Mouse (Mus musculus): ENCODE results near the gene Tmem107. TPM values are rescaled to one million over a fixed set of nuclear protein-coding genes. Genes with fewer than 3 reads are reported as not detected.

The Tmem107 gene
- polyA plus RNA-seq, 1 experiment, result 31.1 TPM

GRCm38 (mm10) chr11:69094697-69095429, 24.3 kb downstream of the Tmem107 start, which contains the start of gene Per1:
Gene Per1 (plus strand): TSS chr11:69095217.
- DNase-seq, result peak; percentile 98
- H3K4me3 ChIP-seq (ENCODE audit: control insufficient read depth, insufficient read depth, low read length), result peak within 1 kb of the TSS; percentile 51
- WGBS, result under 1% methylated on average over 37 of the region's 37 CpGs
- peaks cover 46% of the 10 kb centered on the region for H3K4me1 ChIP-seq (replicated peaks; ENCODE audit: control insufficient read depth, insufficient read depth, low read length)
- H3K27me3 ChIP-seq (ENCODE audit: control insufficient read depth, insufficient read depth, low read length), result no peaks in the 10 kb centered on the region
- H3K27ac ChIP-seq (ENCODE audit: control insufficient read depth, insufficient read depth, low read length), result peak within 1 kb of the TSS; percentile 90
- peak; percentile 78; the same call in 1 of the 2 replicates for TF ChIP-seq POLR2A (IDR thresholded peaks at IDR 0.05; ENCODE audit: control insufficient read depth, extremely low read depth, insufficient read depth, low read length, poor library complexity)
- TF ChIP-seq CTCF (IDR thresholded peaks at IDR 0.05; ENCODE audit: borderline replicate concordance, control insufficient read depth, extremely low read depth, insufficient read depth, low read length, poor library complexity), result no peak
- H3K36me3 ChIP-seq (ENCODE audit: control insufficient read depth, insufficient read depth, low read length), result peaks cover 2% of the 10 kb centered on the region

GRCm38 (mm10) chr11:69095511-69096231, 25.1 kb downstream of the Tmem107 start:
- peak; percentile 49 for DNase-seq
- H3K36me3 ChIP-seq (ENCODE audit: control insufficient read depth, insufficient read depth, low read length), result no peaks in the 10 kb centered on the region

GRCm38 (mm10) chr11:69096360-69096986, 25.9 kb downstream of the Tmem107 start:
- TF ChIP-seq CTCF (IDR thresholded peaks at IDR 0.05; ENCODE audit: borderline replicate concordance, control insufficient read depth, extremely low read depth, insufficient read depth, low read length, poor library complexity), result no peak
- TF ChIP-seq POLR2A (IDR thresholded peaks at IDR 0.05; ENCODE audit: control insufficient read depth, extremely low read depth, insufficient read depth, low read length, poor library complexity), result no peak
- 20% methylated on average over 9 of the region's 9 CpGs for WGBS
- no peak for DNase-seq
- Histone ChIP-seq H3K36me3 (ENCODE audit: control insufficient read depth, insufficient read depth, low read length) (peaks cover 3% of the 10 kb centered on the region; the same call in 1 of the 2 replicates), H3K4me1 (replicated peaks; ENCODE audit: control insufficient read depth, insufficient read depth, low read length) (peaks cover 52% of the 10 kb centered on the region), H3K27ac (ENCODE audit: control insufficient read depth, insufficient read depth, low read length) (peak overlapping the region; percentile 49; the same call in 1 of the 2 replicates), H3K27me3 (ENCODE audit: control insufficient read depth, insufficient read depth, low read length) (no peaks in the 10 kb centered on the region), H3K4me3 (ENCODE audit: control insufficient read depth, insufficient read depth, low read length) (peak overlapping the region; percentile 43)

More at GRCm38 (mm10) chr11:69095511-69096231, 25.1 kb downstream of the Tmem107 start:
- 2% methylated on average over 27 of the region's 27 CpGs for WGBS
- H3K27ac ChIP-seq (ENCODE audit: control insufficient read depth, insufficient read depth, low read length), result peak overlapping the region; percentile 90
- H3K4me3 ChIP-seq (ENCODE audit: control insufficient read depth, insufficient read depth, low read length), result peak overlapping the region; percentile 51
- no peak for TF ChIP-seq CTCF (IDR thresholded peaks at IDR 0.05; ENCODE audit: borderline replicate concordance, control insufficient read depth, extremely low read depth, insufficient read depth, low read length, poor library complexity)
- no peak for TF ChIP-seq POLR2A (IDR thresholded peaks at IDR 0.05; ENCODE audit: control insufficient read depth, extremely low read depth, insufficient read depth, low read length, poor library complexity)
- H3K27me3 ChIP-seq (ENCODE audit: control insufficient read depth, insufficient read depth, low read length), result no peaks in the 10 kb centered on the region
- H3K4me1 ChIP-seq (replicated peaks; ENCODE audit: control insufficient read depth, insufficient read depth, low read length), result peaks cover 50% of the 10 kb centered on the region

GRCm38 (mm10) chr11:69096987-69097900, 26.6 kb downstream of the Tmem107 start:
- no peaks in the 10 kb centered on the region for H3K27me3 ChIP-seq (ENCODE audit: control insufficient read depth, insufficient read depth, low read length)
- H3K27ac ChIP-seq (ENCODE audit: control insufficient read depth, insufficient read depth, low read length), result peak overlapping the region; percentile 78
- peak overlapping the region; percentile 43 for H3K4me3 ChIP-seq (ENCODE audit: control insufficient read depth, insufficient read depth, low read length)
- no peak for TF ChIP-seq CTCF (IDR thresholded peaks at IDR 0.05; ENCODE audit: borderline replicate concordance, control insufficient read depth, extremely low read depth, insufficient read depth, low read length, poor library complexity)
- 0 out of 2 replicates have a peak, but pooled peaks have one; percentile 34 for TF ChIP-seq POLR2A (IDR thresholded peaks at IDR 0.05; ENCODE audit: control insufficient read depth, extremely low read depth, insufficient read depth, low read length, poor library complexity)
- H3K4me1 ChIP-seq (replicated peaks; ENCODE audit: control insufficient read depth, insufficient read depth, low read length), result peaks cover 52% of the 10 kb centered on the region
- WGBS, result 6% methylated on average over 29 of the region's 29 CpGs
- DNase-seq, result peak; percentile 92
- H3K36me3 ChIP-seq (ENCODE audit: control insufficient read depth, insufficient read depth, low read length), result peaks cover 6% of the 10 kb centered on the region; the same call in 1 of the 2 replicates

- H3K27ac ChIP-seq (ENCODE audit: control insufficient read depth, insufficient read depth, low read length), result peak overlapping the region; percentile 78
- no peaks in the 10 kb centered on the region for H3K27me3 ChIP-seq (ENCODE audit: control insufficient read depth, insufficient read depth, low read length)
- H3K4me1 ChIP-seq (replicated peaks; ENCODE audit: control insufficient read depth, insufficient read depth, low read length), result peaks cover 52% of the 10 kb centered on the region
- H3K4me3 ChIP-seq (ENCODE audit: control insufficient read depth, insufficient read depth, low read length), result peak overlapping the region; percentile 51; the same call in 1 of the 2 replicates
- no peak for DNase-seq
- 18% methylated on average over 8 of the region's 8 CpGs for WGBS
- H3K36me3 ChIP-seq (ENCODE audit: control insufficient read depth, insufficient read depth, low read length), result peaks cover 12% of the 10 kb centered on the region; the same call in 1 of the 2 replicates
- no peak for TF ChIP-seq CTCF (IDR thresholded peaks at IDR 0.05; ENCODE audit: borderline replicate concordance, control insufficient read depth, extremely low read depth, insufficient read depth, low read length, poor library complexity)
- no peak for TF ChIP-seq POLR2A (IDR thresholded peaks at IDR 0.05; ENCODE audit: control insufficient read depth, extremely low read depth, insufficient read depth, low read length, poor library complexity)
Observed at GRCm38 (mm10) chr11:69098039-69098761, 27.6 kb downstream of the Tmem107 start.
